Mouse (Mus musculus) kidney, postnatal 36 days (tissue): Measurements from ENCODE around the gene Ddx28.
A peak's percentile ranks its signal among the peaks of the same experiment; 100 is the strongest.
"Not testable (repeated sequence)": the region's sequence is repeated elsewhere in the genome, so short reads cannot be mapped to it uniquely, and the experiment has no call there.

ENCODE experiments used
- DNase-seq, 2 experiments: peaks; one replicate each; pipeline ENCODE4 v3.0.0; 2021 to 2022; ENCODE audit warnings: mixed read lengths in 2 of 2

Ddx28 gene

DNA sequence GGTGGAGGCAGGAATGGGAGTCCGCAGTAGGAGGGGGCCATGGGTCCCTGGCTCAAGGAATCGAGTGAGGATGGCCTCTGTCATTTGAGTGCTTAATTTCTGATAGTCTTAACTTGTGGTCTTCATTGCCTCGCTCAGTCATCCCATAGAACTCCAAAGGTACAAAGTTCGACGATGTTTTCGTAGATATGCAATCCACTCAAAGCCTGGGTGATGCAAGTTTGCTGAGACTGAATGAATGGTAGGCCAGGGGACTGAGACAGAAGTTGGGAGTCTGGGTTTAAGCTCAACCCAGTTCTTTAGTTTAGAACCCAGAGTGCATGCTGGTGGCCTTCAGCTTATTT lies at the start of gene Ddx28:
Ddx28 (minus strand) TSS at position 240 of the 344 bp plus-strand sequence.
- DNase-seq, result no peak

DNA sequence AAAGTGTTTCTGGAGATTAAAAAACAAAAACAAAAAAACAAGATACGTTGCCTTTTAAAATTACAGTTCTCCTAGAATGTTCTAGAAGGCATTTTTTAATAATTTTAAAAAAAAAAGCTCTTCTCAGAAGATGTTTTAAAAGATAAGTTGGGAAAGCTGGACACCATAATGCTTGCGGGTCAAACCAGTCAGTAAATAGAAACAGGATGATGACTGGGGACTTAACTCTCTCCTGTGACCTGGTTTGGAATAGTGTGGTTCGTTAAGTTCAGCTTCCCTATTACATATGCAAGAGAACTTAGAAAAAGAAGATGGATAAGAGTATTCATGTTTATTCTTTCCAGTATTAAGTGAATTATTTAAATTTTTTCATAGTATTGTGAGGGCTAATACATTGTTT lies 48.8 kb upstream of the Ddx28 start:
- no peak for DNase-seq

DNA sequence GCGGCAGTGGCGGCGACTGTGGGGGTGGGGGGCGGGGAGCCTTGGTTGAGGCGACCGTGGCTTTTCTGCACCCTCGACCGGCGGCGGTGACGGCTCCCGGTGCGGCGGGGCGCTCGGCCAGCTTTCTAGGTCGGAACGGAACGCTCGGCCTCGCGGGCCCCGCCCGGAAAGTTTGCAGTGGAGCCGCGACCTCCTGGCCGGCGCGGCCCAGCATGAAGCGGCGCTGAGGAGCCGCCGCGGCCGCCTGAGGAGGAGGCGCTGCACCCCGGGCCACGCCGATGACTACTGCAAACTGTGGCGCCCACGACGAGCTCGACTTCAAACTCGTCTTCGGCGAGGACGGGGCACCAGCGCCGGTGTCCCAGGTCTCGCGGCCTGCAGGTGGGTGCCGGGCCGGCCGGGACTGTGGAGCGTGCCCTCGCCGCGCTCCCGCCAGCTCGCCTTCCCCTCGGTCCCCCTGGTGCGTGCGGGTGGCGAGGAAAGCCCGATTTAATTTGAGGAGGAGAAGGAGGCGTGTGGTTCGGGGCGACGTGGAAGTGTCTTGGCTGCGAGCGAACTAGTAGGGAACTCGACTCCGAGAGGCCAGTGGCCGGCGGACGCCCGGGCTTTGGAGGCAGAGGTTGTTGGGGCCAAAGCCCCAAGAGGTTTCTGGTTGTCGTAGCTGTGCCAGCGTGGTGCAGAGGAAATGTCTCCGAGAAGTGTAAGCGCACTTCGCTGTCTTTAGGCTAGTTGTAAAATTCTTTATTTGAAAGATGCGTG lies 48.1 kb upstream of the Ddx28 start:
- DNase-seq, result peak; percentile 41 to 70

DNA sequence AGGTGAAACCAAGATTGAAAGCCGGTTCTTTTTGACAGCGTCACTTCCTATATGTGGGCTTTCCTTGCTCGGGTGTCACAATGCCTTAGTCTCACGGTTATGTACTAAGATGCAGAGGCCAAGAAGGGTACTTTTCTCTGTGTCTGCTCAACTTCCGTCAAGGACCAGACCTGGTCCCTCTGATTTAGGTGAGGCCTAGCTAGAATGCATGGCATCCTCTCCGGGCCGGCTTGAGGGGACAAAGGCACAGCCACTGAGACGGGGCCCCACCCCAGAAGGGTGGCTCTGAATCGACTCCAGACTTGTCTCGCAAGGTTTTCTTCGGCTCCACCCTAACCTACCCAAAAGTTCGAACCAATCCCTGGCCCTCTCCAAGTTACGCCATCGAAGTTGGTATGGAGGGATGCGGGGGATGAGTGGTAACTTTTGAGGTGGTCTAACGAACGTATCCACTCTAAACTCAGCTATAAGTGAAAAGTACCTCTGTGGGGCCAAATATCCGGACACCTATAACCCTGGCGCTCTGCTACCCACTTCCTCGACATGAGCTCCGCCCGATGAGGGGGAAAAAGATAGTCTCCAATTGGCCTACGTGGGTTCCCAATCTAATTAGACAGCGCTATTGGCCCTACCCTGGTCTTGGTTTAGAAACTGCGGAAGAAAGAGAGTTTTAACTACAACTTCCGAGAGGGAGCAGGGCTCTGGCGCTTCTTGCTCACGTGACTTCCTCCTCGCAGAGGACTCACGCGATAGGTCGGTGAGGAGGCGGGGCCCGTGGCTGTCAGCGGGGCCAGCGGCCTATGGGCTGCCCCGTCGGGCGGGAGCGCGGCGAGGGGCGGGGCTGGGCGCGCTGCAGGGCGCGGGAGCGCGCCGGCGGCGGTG lies 47.3 kb upstream of the Ddx28 start, which contains the start of gene Nfatc3:
Nfatc3 (plus strand) TSS at position 110 of the 882 bp plus-strand sequence.
- DNase-seq, result peak; percentile 98

DNA sequence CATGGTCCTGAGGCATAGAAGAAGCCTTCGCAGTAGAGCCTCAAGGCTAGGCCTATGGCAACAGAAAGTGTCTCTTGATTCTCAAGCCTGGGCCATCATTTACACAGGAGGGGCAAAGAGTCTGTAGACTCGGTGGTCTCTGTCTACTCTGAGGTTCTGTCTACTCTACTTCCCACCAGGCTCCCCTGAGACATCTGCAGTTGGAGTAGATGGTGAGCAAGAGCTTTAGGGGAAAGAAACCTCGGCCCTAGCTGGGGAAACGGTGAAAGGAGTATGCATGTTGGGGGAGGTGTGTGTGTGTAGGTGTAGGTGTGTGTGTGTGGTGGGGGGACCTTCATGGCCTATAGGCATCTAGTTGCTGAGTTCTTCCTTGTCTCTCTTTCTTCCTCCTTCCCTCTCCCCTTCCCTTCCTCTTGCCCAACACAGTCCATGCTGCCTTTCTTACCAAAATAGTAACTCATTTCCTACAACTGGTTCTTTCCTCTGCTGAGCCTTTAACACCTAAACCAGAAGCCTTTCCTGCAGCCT lies 44.8 kb upstream of the Ddx28 start:
- no peak for DNase-seq

DNA sequence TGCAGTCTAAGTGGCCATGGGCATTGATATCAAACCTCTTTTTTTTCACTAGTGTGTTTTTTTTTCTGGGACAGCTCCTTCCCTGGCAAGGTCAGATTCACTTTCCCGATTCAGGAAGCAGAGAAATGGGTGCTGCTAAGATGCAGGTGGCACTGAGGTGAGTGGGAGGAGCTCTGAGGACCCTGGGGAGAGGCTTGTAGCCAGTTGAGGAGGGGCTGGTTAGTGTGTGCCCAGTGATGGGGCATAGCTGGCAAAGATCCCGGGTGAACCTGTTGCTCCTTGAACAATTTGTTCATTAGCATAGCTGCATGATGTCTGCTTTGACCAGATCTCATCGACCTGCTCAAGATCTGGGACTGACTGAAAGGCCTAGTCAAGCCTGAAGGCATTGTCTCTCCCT lies 43.4 kb upstream of the Ddx28 start:
- DNase-seq, result peak; percentile 83 to 84

DNA sequence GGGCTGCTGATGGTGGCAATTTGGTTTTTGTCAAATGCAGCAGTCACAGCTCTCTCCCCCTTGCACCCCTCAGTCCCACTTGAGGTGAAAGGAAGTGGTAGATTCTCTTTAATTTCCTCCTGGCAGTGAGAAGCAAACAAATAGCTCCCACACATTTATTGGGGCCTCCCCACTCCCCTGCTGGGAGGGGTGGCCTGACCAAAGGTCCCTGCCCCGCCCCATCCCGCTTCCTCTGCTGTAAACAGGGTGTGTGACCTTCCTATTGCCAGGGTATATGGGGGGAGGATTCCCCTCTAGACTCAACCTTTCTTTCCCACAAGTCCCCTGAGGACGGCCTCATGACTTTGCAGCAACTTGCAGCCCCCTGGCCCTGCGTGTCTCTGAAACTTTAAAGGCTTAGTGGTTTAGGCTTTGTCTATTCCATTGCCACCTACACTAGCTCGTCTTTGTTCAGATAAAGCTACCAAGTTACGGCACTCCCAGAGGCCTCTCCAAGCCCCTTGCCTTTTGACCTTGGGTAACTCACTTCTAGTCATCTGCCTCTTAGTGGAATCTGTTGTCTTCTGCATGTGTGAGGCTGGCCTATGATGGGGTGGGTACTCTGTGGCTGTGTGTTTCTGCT lies 42.6 kb upstream of the Ddx28 start:
- peak; percentile 75 to 80 for DNase-seq

DNA sequence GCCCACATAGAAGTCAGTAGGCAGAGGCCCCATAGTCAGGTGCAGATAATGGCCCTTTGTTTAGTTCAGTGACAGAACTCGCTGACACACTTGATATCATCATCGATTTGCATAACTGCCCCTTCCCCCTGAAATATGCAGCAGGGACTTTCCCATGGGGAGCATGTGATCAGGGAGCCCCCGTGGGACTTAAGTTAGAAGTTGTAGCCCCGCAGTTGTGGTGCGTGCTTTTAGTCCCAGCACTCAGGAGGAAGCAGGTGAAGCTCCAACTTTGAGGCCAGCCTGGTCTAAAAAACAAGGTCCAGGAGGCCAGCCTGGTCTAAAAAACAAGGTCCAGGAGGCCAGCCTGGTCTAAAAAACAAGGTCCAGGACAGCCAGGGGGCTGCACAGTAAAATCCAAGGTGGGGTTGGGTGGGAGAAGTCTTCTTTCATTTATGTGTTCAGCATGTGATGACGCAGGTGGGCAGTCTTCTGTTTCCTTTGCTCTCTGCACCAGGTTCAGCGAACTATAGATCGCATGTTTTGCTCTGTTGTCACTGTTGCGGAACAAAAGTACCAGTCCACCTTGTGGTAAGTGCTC lies 40.9 kb upstream of the Ddx28 start:
- no peak for DNase-seq

DNA sequence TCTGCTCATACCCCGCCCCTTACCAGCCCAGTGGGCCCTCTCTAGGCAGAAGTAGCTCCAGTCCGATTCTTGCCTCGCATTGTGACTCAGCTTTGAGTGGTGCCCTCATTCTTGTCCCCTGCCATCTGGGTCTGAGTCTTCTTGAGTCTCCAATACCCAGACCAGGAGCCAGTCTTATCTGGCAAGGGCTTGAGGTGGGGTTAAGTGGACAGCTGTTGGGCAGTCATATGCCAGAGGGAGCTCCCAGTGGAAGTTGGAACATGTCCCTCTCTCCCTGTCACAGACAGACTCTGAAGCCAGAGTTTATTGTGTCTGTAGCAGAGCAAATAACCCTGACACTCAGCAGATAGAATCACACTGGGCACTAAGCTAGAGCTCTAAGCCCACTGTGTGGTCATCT lies 39.4 kb upstream of the Ddx28 start:
- DNase-seq, result no peak

DNA sequence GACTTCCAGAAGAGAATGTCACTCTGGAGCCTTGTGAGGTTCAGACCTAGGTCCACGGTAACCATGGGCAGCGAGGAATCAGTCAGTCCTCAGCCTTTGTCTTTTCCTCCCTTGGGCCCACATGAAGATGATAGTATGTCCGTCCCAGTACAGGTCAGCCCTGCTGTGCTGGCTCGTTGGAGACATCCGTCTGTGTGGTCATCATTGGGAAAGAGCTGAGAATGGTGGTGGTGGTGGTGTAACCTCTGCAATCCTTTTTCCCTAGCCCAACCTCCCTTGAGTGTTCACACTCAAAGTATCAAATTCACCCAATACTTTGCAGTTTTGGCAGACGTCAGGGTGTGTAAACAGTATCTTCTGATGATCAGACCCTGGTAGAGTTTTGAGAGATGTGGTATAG lies 38.2 kb upstream of the Ddx28 start:
- no peak for DNase-seq

DNA sequence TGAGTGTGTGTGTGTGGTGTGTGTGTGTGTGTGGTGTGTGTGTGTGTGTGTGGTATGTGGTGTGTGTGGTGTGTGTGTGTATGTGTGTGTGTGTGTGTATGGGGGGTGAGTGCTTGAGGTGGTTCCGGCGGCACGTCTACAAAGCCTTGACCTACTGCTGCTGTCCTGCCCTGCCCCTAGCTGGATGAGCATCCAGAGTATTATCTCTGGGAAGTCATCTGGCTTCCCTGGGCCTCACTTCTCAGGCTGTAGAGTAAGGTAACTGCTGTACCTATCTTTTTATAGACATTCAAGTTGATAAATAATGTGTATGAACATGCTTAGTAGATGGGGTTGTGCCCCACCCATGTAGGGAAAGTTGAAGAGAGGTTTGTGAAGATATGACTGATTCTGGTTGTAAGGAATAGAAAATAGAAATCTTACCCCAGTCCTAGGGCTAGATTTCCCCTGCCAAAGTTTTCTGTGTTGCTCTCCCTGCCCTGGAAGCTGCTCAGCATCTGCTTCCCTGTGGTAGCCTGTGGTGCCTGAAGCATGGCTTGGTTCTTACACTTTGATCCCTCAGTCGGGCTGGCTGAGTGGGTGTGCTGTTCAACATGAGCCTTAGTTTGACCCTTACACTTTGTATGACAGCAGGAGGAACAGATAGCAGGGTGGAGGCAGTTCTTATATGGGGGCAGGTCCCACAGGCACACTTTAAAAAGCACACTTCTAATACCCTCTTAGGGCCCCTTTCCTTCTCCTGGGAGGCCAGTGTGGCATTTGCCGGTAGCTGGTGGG lies 36.4 kb upstream of the Ddx28 start:
- peak; percentile 30 to 42 for DNase-seq

DNA sequence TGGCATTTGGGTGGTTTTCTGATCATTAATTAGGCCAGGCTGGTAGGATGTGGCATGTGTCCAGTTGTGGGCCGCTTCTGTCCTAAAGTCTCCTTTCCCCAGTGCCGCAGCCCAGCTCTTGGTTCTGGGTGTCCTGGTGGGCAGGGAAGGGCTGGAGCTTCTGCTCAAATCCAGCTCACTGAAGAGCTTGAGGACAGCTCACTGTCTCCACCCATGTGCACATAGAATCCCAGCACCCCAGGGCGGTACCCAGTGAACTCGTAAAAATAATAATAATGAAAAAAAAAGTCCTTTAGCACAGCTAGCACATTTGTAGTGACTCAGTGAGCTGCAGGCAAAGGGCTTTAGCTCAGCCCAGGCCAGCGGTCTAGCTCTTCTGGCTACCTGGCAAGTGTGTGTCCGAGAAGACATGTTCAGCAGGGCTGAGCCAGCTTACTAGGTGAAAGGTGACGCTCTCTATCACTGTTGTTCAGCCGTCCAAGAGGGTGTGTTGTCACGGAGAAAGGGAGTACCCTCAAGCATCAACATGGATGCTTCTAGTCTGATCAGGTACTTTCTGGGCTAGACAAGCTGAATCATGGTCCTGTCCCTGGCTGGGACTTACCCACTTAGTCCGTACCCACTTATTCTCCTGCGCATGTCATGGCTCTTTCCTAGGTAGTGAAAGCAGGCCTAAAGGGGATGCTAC lies 35.3 kb upstream of the Ddx28 start:
- DNase-seq, result peak in 1 of 2 experiments; percentile 33

DNA sequence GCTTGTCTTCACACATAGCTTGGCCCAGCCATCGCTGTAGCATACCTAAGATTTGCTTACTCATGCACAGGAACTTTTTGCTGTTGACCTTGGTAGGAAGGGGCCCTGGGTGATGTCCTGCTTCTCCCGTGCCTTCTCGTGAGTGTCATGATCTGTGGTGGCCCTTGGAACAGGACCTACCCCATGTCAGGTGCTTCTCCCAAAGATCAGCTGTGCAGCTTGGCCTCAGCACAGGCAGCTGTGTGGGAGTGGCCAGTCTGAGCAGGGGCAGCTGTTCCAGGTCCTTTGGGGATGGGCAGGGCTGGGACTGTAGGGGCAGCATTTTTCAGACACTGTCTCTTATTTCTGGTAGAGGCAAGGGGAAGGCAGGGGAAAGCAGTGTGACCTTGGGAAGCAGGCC lies 32.5 kb upstream of the Ddx28 start:
- no peak for DNase-seq

DNA sequence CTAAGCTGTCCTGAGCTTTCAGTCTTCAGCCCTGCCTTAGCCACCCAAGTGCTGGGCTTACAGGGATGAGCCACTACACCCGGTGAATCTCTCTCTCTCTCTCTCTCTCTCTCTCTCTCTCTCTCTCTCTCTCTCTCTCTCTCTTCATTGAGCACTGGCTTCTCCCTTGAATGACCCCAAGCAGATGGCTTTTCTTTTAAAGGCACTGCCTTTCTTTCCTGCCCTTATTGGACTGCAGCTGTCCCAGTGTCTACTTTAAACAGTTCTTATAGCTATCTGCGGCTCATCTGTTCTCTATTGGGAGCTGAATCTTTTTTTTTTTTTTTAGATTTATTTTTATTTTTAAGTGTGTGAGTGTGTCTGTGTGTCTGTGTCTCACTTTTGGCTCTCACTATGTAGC lies 31.4 kb upstream of the Ddx28 start:
- no peak for DNase-seq

DNA sequence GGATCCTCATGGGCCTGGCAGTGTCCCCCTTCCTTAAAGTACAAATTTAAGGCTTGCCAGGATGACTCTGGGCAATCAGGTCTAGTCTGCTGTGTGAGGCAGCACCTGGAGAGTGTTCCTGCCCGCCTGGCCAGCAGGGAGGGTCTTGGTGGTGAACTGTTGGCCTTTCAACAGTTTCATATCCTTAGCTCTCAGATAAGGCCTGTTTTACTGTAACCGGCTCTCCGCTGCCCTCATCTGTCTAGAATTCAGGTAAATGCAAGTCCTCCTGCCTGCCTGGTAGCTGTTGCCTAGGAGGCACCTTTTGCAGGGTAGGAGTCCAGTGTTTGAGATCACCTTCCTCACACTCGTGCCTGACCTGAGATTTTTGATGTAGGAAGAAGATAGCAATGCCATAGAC lies 28.5 kb upstream of the Ddx28 start:
- no peak for DNase-seq

DNA sequence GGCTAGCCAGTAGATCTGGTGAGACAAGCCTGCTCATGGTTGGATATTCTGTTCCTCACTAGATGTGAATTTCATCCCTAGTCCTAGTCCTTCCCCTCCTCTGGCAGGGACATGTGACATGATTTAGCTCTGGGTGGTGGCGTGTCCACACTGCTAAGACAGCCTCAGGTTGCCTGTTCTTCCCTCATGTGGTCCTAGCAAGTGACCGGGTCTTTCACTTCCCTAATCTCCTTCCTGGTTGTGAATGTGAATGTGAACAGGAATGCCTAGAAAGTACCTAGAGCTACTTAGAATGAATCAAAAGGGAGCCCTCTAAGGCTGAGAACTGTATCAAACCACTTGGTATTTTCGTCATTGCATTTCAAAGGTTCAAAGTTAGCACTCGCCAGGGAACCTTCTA lies 27.9 kb upstream of the Ddx28 start:
- no peak for DNase-seq

DNA sequence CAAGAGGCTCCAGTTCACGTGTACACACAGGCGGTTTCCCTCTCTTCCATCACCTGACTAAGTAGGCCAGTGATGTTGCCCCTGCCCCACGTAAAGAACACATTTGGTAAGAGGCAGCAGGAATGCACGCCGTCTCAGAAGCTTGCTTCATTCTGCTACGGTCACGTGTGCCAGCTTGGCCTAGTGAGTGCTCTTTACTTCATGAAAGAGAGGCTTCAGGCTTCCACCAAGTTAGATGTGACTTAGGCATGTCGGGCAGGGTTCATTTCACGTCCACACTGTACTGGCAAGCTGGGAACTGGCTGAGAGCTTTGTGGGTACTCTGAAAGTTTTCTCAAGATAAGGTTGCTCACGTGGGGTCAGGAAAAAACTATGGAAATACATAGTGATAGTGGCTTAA lies 27.0 kb upstream of the Ddx28 start:
- DNase-seq, result no peak

DNA sequence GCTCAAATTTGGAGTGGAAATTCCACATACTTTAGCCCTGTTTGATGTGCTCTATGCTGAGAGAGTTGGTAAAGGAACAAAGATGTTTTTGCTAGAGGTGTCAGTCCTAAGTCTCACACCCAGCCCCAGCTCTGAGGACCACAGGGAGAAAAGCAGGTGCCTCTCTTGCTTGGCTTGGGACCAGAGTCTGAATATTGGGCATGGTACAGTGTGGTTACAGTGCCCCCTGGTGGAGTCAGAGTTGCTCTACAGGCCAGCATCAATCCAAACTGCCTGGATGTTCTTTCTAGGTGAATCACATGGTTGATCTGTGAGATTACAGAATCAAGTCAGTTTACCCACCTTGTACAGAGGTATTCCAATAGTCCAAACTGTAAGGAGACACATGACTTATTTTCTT lies 10.8 kb upstream of the Ddx28 start:
- DNase-seq, result peak; percentile 70 to 88

DNA sequence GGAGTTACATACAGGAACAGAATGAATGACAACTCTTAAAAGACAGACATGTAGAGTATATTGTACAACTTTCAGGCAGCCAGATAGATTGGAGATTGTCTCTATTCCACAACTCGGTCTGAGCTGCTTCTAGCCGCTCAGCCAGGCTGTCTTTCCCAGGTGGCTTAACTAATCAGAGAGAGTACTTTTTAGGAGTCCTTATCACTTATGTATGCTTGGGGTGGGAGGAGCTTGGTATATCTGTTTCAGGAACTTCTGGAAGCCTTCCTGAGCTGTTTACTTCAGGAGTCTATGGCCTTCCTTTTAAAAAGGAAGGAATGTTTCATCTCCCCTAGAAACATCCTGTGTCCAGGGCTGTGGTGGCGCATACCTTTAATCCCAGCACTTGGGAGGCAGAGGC lies 6.4 kb upstream of the Ddx28 start:
- no peak for DNase-seq

DNA sequence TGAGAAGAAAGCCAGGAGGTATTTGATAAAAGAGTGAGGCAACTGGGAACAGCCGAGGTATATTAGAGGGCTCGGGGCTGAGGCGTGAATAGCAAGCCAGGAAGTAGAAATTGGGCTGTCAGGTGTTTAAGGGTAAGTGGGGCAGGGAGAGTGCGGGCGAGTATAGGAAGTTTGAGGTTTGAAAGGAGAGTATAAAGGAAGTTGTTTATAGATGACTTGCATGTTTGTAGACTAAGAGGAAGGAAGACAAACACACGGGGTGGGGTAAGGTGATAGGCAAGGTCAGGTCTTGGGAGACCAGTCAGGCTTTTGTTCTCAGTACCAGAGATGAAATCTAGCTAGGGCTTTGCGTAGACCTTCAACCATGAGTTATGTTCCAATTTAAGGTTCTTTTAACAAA lies 5.4 kb upstream of the Ddx28 start:
- no peak for DNase-seq

DNA sequence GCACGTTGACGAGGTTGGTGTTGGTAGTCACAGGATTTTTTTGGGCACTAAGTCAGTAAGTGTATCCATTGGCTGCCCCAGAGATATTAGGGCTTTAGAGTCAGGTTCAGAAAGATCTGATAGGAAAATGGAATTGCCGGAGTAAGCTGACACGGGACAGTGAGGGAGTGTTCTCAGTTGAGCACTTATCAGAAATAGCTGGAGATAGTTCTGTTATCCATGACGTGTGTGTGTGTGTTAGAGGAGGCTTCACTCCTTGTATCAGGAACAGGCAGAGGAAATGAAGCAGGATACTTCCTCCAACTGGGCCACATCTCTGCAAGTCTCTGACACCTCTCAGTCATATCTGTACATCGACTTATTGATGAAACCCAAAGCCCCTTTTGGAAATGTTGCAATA lies 4.6 kb upstream of the Ddx28 start:
- no peak for DNase-seq

DNA sequence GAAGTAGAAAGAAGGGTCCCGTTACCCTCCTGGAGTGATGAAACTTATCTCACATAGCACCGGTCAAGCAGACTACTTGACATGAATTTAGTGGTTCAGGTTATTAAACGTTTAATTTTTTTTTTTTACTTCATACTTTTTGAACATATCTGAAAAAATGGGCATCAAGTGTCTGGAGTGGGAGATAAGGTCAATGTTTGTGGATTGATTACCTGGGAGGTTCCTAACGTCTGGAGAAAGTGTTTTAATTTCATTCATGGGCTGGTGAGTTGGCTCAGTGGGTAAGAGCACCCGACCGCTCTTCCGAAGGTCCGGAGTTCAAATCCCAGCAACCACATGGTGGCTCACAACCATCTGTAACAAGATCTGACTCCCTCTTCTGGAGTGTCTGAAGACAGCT lies 521 bp upstream of the Ddx28 start:
- DNase-seq, result not testable (repeated sequence)
